Mouse (Mus musculus) lung, postnatal 0 days (tissue): ENCODE results near the gene Fbxl8. TPM values are rescaled to one million over a fixed set of nuclear protein-coding genes. Genes with fewer than 3 reads are reported as not detected.
A peak's percentile ranks its signal among the peaks of the same experiment; 100 is the strongest.

ENCODE experiments used
- ATAC-seq: fragments of 200-750 bp; cut with Nextera tagmentation; 2 replicates; pipeline ENCODE4 v1.8.0; 2017; ENCODE audit warnings: moderate library complexity
- DNase-seq: peaks from one replicate; pipeline ENCODE4 v3.0.0-alpha.2; 2016; ENCODE audit warnings: low spot score
- H3K27ac ChIP-seq: fragments of 300-500 bp; sonication (generic); 2 replicates; pipeline ENCODE4 v1.5.1; 2014; ENCODE audit warnings: antibody characterized with exemption, mild to moderate bottlenecking, low read length, mixed read lengths
- H3K27me3 ChIP-seq: fragments of 300-500 bp; sonication (generic); replicated peaks from 2 replicates; pipeline ENCODE4 v1.6.1; 2014; ENCODE audit warnings: low read length, mixed read lengths; ENCODE audit not compliant: insufficient read depth
- H3K36me3 ChIP-seq: fragments of 300-500 bp; sonication (generic); 2 replicates; pipeline ENCODE4 v1.6.1; 2014; ENCODE audit warnings: low read length, mixed read lengths; ENCODE audit not compliant: insufficient read depth
- H3K4me1 ChIP-seq: fragments of 300-500 bp; sonication (generic); 2 replicates; pipeline ENCODE4 v1.6.1; 2014; ENCODE audit warnings: antibody characterized with exemption, low read depth, low read length, mixed read lengths; ENCODE audit not compliant: insufficient read depth
- H3K4me2 ChIP-seq: fragments of 300-500 bp; sonication (generic); replicated peaks from 2 replicates; pipeline ENCODE4 v1.6.1; 2014; ENCODE audit warnings: low read depth, mild to moderate bottlenecking, low read length, moderate library complexity, mixed read lengths
- H3K4me3 ChIP-seq: fragments of 300-500 bp; sonication (generic); 2 replicates; pipeline ENCODE4 v1.5.1; 2014; ENCODE audit warnings: low read depth, low read length
- H3K9ac ChIP-seq: fragments of 300-500 bp; sonication (generic); replicated peaks from 2 replicates; pipeline ENCODE4 v1.6.1; 2014; ENCODE audit warnings: low read depth, mild to moderate bottlenecking
- H3K9me3 ChIP-seq: fragments of 300-500 bp; sonication (generic); 2 replicates; pipeline ENCODE4 v1.6.1; 2016; ENCODE audit warnings: low read length, mixed read lengths
- CTCF ChIP-seq: IDR thresholded peaks from 2 replicates; pipeline ENCODE4 v1.5.1; 2016; ENCODE audit warnings: antibody characterized with exemption, mild to moderate bottlenecking
- EP300 ChIP-seq: IDR thresholded peaks from 2 replicates; pipeline ENCODE4 v1.6.1; 2016; ENCODE audit warnings: antibody characterized with exemption, mild to moderate bottlenecking, control low read depth
- WGBS: fragments of 180-500 bp; shearing (Covaris S2); extraction: QIAGEN DNeasy Blood & Tissue Kit; methylation state at CpG from one replicate; pipeline ENCODE4 v1.1.7; 2014; 5-methylcytosine and 5-hydroxymethylcytosine counted together
- polyA plus RNA-seq: library from polyadenylated mRNA; unstranded; fragments of >200 nt; fragmentation: Nextera tagmentation; extraction: Ambion mirVana; gene quantifications from 2 replicates; pipeline ENCODE4 v1.2.1, GENCODE M21; 2015

The Fbxl8 gene
- polyA plus RNA-seq, 1 experiment from 2014 or later, result 6.0 TPM

- Histone ChIP-seq H3K9ac (0 out of 2 replicates have a peak within 1 kb of the TSS, but pooled peaks have one; percentile 12), H3K36me3 (no peaks in the 10 kb centered on the region), H3K4me3 (peak within 1 kb of the TSS; percentile 35), H3K27me3 (peaks cover 37% of the 10 kb centered on the region), H3K27ac (no peak within 1 kb of the TSS), H3K4me2 (peak within 1 kb of the TSS; percentile 67), H3K4me1 (no peaks in the 10 kb centered on the region; the same call in none of the 2 replicates), H3K9me3 (no peaks in the 10 kb centered on the region)
- DNase-seq (no peak), ATAC-seq (no peak)
- WGBS, result 5% methylated on average over 10 of the region's 10 CpGs
- TF ChIP-seq CTCF (no peak), EP300 (no peak)
Observed at GRCm38 (mm10) chr8:105275840-105276239, 11.4 kb downstream of the Fbxl8 start, which contains the start of gene Nol3. Nol3 (plus strand) TSS chr8:105276140.

- peak; percentile 46 for ATAC-seq
- 4% methylated on average over 30 of the region's 30 CpGs for WGBS
- no peak for TF ChIP-seq EP300
- TF ChIP-seq CTCF, result 0 out of 2 replicates have a peak, but pooled peaks have one; percentile 5
- H3K4me3 ChIP-seq, result peak overlapping the region; percentile 35
- H3K9ac ChIP-seq, result 0 out of 2 replicates have a peak overlapping the region, but pooled peaks have one; percentile 12
- H3K36me3 ChIP-seq, result no peaks in the 10 kb centered on the region
- H3K27ac ChIP-seq, result no peak overlapping the region
- H3K4me2 ChIP-seq, result peak overlapping the region; percentile 67
- peak; percentile 69 for DNase-seq
- H3K27me3 ChIP-seq, result peaks cover 31% of the 10 kb centered on the region
- H3K9me3 ChIP-seq, result no peaks in the 10 kb centered on the region
- H3K4me1 ChIP-seq, result no peaks in the 10 kb centered on the region; the same call in none of the 2 replicates
Observed at GRCm38 (mm10) chr8:105276292-105277120, 12.1 kb downstream of the Fbxl8 start.

- Histone ChIP-seq H3K27me3 (peaks cover 18% of the 10 kb centered on the region), H3K27ac (no peak overlapping the region), H3K9me3 (no peaks in the 10 kb centered on the region), H3K9ac (no peak overlapping the region), H3K4me2 (peak overlapping the region; percentile 44), H3K4me1 (no peaks in the 10 kb centered on the region; the same call in none of the 2 replicates), H3K36me3 (no peaks in the 10 kb centered on the region), H3K4me3 (no peak overlapping the region; the same call in 1 of the 2 replicates)
- ATAC-seq (peak; percentile 77), DNase-seq (peak; percentile 87)
- TF ChIP-seq CTCF (peak; percentile 64), EP300 (no peak)
- WGBS, result 5% methylated on average over 28 of the region's 28 CpGs
Observed at GRCm38 (mm10) chr8:105278911-105279334, 14.5 kb downstream of the Fbxl8 start.

- no peak for TF ChIP-seq CTCF
- TF ChIP-seq EP300, result no peak
- DNase-seq (no peak), ATAC-seq (no peak)
- 79% methylated on average over 3 of the region's 3 CpGs for WGBS
- H3K36me3 ChIP-seq, result no peaks in the 10 kb centered on the region
- H3K9ac ChIP-seq, result no peak overlapping the region
- peaks cover 11% of the 10 kb centered on the region; the same call in 1 of the 2 replicates for H3K27me3 ChIP-seq
- no peak overlapping the region for H3K4me2 ChIP-seq
- no peak overlapping the region for H3K4me3 ChIP-seq
- no peaks in the 10 kb centered on the region; the same call in none of the 2 replicates for H3K4me1 ChIP-seq
- no peaks in the 10 kb centered on the region for H3K9me3 ChIP-seq
- H3K27ac ChIP-seq, result no peak overlapping the region
Observed at GRCm38 (mm10) chr8:105280567-105280966, 16.1 kb downstream of the Fbxl8 start.

GRCm38 (mm10) chr8:105281821-105282220 is 17.4 kb downstream of the Fbxl8 start:
- DNase-seq, result peak; percentile 56

GRCm38 (mm10) chr8:105282239-105282638 is 17.8 kb downstream of the Fbxl8 start:
- Histone ChIP-seq H3K36me3 (no peaks in the 10 kb centered on the region), H3K27ac (no peak overlapping the region), H3K9ac (no peak overlapping the region), H3K27me3 (peaks cover 11% of the 10 kb centered on the region; the same call in 1 of the 2 replicates), H3K4me1 (no peaks in the 10 kb centered on the region; the same call in 1 of the 2 replicates), H3K4me3 (no peak overlapping the region), H3K4me2 (no peak overlapping the region), H3K9me3 (no peaks in the 10 kb centered on the region)
- ATAC-seq, result no peak
- no peak for TF ChIP-seq CTCF
- no peak for TF ChIP-seq EP300
- 84% methylated on average over 4 of the region's 4 CpGs for WGBS
- DNase-seq, result no peak

More at GRCm38 (mm10) chr8:105281821-105282220, 17.4 kb downstream of the Fbxl8 start:
- Histone ChIP-seq H3K4me3 (no peak overlapping the region), H3K27ac (no peak overlapping the region), H3K4me1 (no peaks in the 10 kb centered on the region; the same call in none of the 2 replicates), H3K27me3 (peaks cover 11% of the 10 kb centered on the region; the same call in 1 of the 2 replicates), H3K9me3 (no peaks in the 10 kb centered on the region), H3K4me2 (no peak overlapping the region), H3K36me3 (no peaks in the 10 kb centered on the region), H3K9ac (no peak overlapping the region)
- WGBS, result 61% methylated on average over 12 of the region's 12 CpGs
- TF ChIP-seq EP300 (no peak), CTCF (no peak)
- ATAC-seq, result peak; percentile 46; the same call in 1 of the 2 replicates
